Mouse (Mus musculus): Measurements from ENCODE around the gene Brd7. TPM values are rescaled to one million over a fixed set of nuclear protein-coding genes. Genes with fewer than 3 reads are reported as not detected.

The Brd7 gene
- polyA plus RNA-seq, 2 experiments: 27.5 to 35.5 TPM

- Histone ChIP-seq H3K9me3 (ENCODE audit: control insufficient read depth, low read length) (no peaks in the 10 kb centered on the region), H3K9ac (replicated peaks) (no peak overlapping the region), H3K4me2 (ENCODE audit: low read depth) (no peak overlapping the region), H3K4me1 (replicated peaks; ENCODE audit: control insufficient read depth in 2 of 2, insufficient read depth in 2 of 2, low read length in 1 of 2) (peaks cover 0 to 2% of the 10 kb centered on the region in 2 experiments; a peak in 1 of 4 replicates), H3K36me3 (replicated peaks; ENCODE audit: control insufficient read depth, insufficient read depth, low read depth) (no peaks in the 10 kb centered on the region), H3K27me3 (ENCODE audit: control insufficient read depth, insufficient read depth, low read length) (no peaks in the 10 kb centered on the region), H3K27ac (no peak overlapping the region), H3K4me3 (ENCODE audit: insufficient read depth in 1 of 2, low read depth in 2 of 2, low read length in 2 of 2) (no peak overlapping the region)
- DNase-seq (ENCODE audit: low read depth in 3 of 3, low spot score in 3 of 3): no peak
- no peak for TF ChIP-seq EP300 (IDR thresholded peaks at IDR 0.05; ENCODE audit: low read depth)
- TF ChIP-seq CTCF (IDR thresholded peaks at IDR 0.05; ENCODE audit: low read depth): no peak
- 70% methylated on average over 31 of the region's 31 CpGs for WGBS (ENCODE audit: insufficient replicate concordance)
- no peak for ATAC-seq (ENCODE audit: insufficient read depth)
Measured at GRCm38 (mm10) chr8:88382311-88383163, 20.5 kb upstream of the Brd7 start.

GRCm38 (mm10) chr8:88380497-88380896 is 18.5 kb upstream of the Brd7 start:
- no peak overlapping the region for H3K4me2 ChIP-seq (ENCODE audit: low read depth)
- ATAC-seq (ENCODE audit: insufficient read depth) (no peak), DNase-seq (ENCODE audit: low read depth in 3 of 3, low spot score in 3 of 3) (no peak)
- H3K9me3 ChIP-seq (ENCODE audit: control insufficient read depth, low read length): no peaks in the 10 kb centered on the region
- H3K27ac ChIP-seq: no peak overlapping the region
- WGBS (ENCODE audit: insufficient replicate concordance): 19% methylated on average over 7 of the region's 7 CpGs
- H3K4me1 ChIP-seq (replicated peaks; ENCODE audit: control insufficient read depth in 2 of 2, insufficient read depth in 2 of 2, low read length in 1 of 2): peaks cover 0 to 2% of the 10 kb centered on the region in 2 experiments; a peak in 1 of 4 replicates
- no peaks in the 10 kb centered on the region for H3K27me3 ChIP-seq (ENCODE audit: control insufficient read depth, insufficient read depth, low read length)
- no peaks in the 10 kb centered on the region for H3K36me3 ChIP-seq (replicated peaks; ENCODE audit: control insufficient read depth, insufficient read depth, low read depth)
- no peak for TF ChIP-seq CTCF (IDR thresholded peaks at IDR 0.05; ENCODE audit: low read depth)
- no peak for TF ChIP-seq EP300 (IDR thresholded peaks at IDR 0.05; ENCODE audit: low read depth)
- H3K4me3 ChIP-seq (ENCODE audit: insufficient read depth in 1 of 2, low read depth in 2 of 2, low read length in 2 of 2): no peak overlapping the region
- no peak overlapping the region for H3K9ac ChIP-seq (replicated peaks)

- TF ChIP-seq EP300 (IDR thresholded peaks at IDR 0.05; ENCODE audit: low read depth) (no peak), CTCF (IDR thresholded peaks at IDR 0.05; ENCODE audit: low read depth) (no peak)
- H3K4me2 ChIP-seq (ENCODE audit: low read depth): no peak overlapping the region
- H3K9me3 ChIP-seq (ENCODE audit: control insufficient read depth, low read length): no peaks in the 10 kb centered on the region
- no peak for DNase-seq (ENCODE audit: low read depth in 3 of 3, low spot score in 3 of 3)
- WGBS (ENCODE audit: insufficient replicate concordance): 57% methylated on average over 19 of the region's 19 CpGs
- no peak overlapping the region for H3K27ac ChIP-seq
- H3K4me3 ChIP-seq (ENCODE audit: insufficient read depth in 1 of 2, low read depth in 2 of 2, low read length in 2 of 2): no peak overlapping the region
- no peaks in the 10 kb centered on the region for H3K27me3 ChIP-seq (ENCODE audit: control insufficient read depth, insufficient read depth, low read length)
- ATAC-seq (ENCODE audit: insufficient read depth): no peak
- H3K4me1 ChIP-seq (replicated peaks; ENCODE audit: control insufficient read depth in 2 of 2, insufficient read depth in 2 of 2, low read length in 1 of 2): peaks cover 0 to 2% of the 10 kb centered on the region in 2 experiments; a peak in 1 of 4 replicates
- no peak overlapping the region for H3K9ac ChIP-seq (replicated peaks)
- H3K36me3 ChIP-seq (replicated peaks; ENCODE audit: control insufficient read depth, insufficient read depth, low read depth): no peaks in the 10 kb centered on the region
Measured at GRCm38 (mm10) chr8:88376836-88377582, 15.0 kb upstream of the Brd7 start.

- DNase-seq (ENCODE audit: low read depth in 3 of 3, low spot score in 3 of 3) (no peak), ATAC-seq (ENCODE audit: insufficient read depth) (no peak)
- Histone ChIP-seq H3K27ac (no peak overlapping the region), H3K27me3 (ENCODE audit: control insufficient read depth, insufficient read depth, low read length) (no peaks in the 10 kb centered on the region), H3K9ac (replicated peaks) (no peak overlapping the region), H3K9me3 (ENCODE audit: control insufficient read depth, low read length) (no peaks in the 10 kb centered on the region), H3K4me3 (ENCODE audit: insufficient read depth in 1 of 2, low read depth in 2 of 2, low read length in 2 of 2) (no peak overlapping the region), H3K4me2 (ENCODE audit: low read depth) (no peak overlapping the region), H3K4me1 (replicated peaks; ENCODE audit: control insufficient read depth in 2 of 2, insufficient read depth in 2 of 2, low read length in 1 of 2) (no peaks in the 10 kb centered on the region), H3K36me3 (replicated peaks; ENCODE audit: control insufficient read depth, insufficient read depth, low read depth) (no peaks in the 10 kb centered on the region)
- no peak for TF ChIP-seq CTCF (IDR thresholded peaks at IDR 0.05; ENCODE audit: low read depth)
- no peak for TF ChIP-seq EP300 (IDR thresholded peaks at IDR 0.05; ENCODE audit: low read depth)
- WGBS (ENCODE audit: insufficient replicate concordance): 52% methylated on average over 2 of the region's 2 CpGs
Measured at GRCm38 (mm10) chr8:88371522-88371921, 9.5 kb upstream of the Brd7 start.

GRCm38 (mm10) chr8:88369805-88370204 is 7.8 kb upstream of the Brd7 start:
- H3K4me2 ChIP-seq (ENCODE audit: low read depth): no peak overlapping the region
- TF ChIP-seq CTCF (IDR thresholded peaks at IDR 0.05; ENCODE audit: low read depth): no peak
- TF ChIP-seq EP300 (IDR thresholded peaks at IDR 0.05; ENCODE audit: low read depth): no peak
- no peak for ATAC-seq (ENCODE audit: insufficient read depth)
- no peak for DNase-seq (ENCODE audit: low read depth in 3 of 3, low spot score in 3 of 3)
- H3K4me1 ChIP-seq (replicated peaks; ENCODE audit: control insufficient read depth in 2 of 2, insufficient read depth in 2 of 2, low read length in 1 of 2): no peaks in the 10 kb centered on the region
- H3K27me3 ChIP-seq (ENCODE audit: control insufficient read depth, insufficient read depth, low read length): no peaks in the 10 kb centered on the region; the same call in 1 of the 2 replicates
- no peaks in the 10 kb centered on the region for H3K36me3 ChIP-seq (replicated peaks; ENCODE audit: control insufficient read depth, insufficient read depth, low read depth)
- no peak overlapping the region for H3K27ac ChIP-seq
- H3K4me3 ChIP-seq (ENCODE audit: insufficient read depth in 1 of 2, low read depth in 2 of 2, low read length in 2 of 2): no peak overlapping the region
- 53% methylated on average over 3 of the region's 3 CpGs for WGBS (ENCODE audit: insufficient replicate concordance)
- no peak overlapping the region for H3K9ac ChIP-seq (replicated peaks)
- no peaks in the 10 kb centered on the region for H3K9me3 ChIP-seq (ENCODE audit: control insufficient read depth, low read length)

Measured in liver, embryonic 14.5 days (tissue).